Comparison of ENCODE assay signal across 24 mouse cellular contexts in genomic region chr1:194895287-194895686, GRCm38 (mm10).
"Had no signal": no experiment of that assay in that cellular context is flagged by ENCODE, and none has a peak within 500 bp of the region (broad histone marks: within the 10 kb centered on the region; RNA-seq: fewer than 3 reads in every experiment).

No protein-coding gene starts in this region.

- ATAC-seq: hindbrain, postnatal 0 days; intestine, embryonic 16.5 days; liver, postnatal 0 days had no signal

- H3K36me3 ChIP-seq: heart, embryonic 10.5 days; hindbrain, embryonic 13.5 days; hindbrain, embryonic 15.5 days; limb, embryonic 10.5 days; limb, embryonic 12.5 days; liver, embryonic 13.5 days; liver, embryonic 15.5 days had no signal

- DNase-seq: gastrocnemius, adult 2 months; gastrocnemius, postnatal 10 days; gastrocnemius, postnatal 25 days; heart, adult 11 months; heart, adult 2 months; kidney, adult 11 months; kidney, adult 8-10 months; kidney, postnatal 10 days; kidney, postnatal 25 days; kidney, postnatal 4 days; liver; liver, embryonic 13.5 days; liver, postnatal 0 days had no signal

- H3K4me1 ChIP-seq: heart, embryonic 10.5 days; hindbrain, embryonic 13.5 days; hindbrain, embryonic 15.5 days; limb, embryonic 10.5 days; limb, embryonic 12.5 days; liver, embryonic 13.5 days; liver, embryonic 15.5 days had no signal

- H3K27ac ChIP-seq: gastrocnemius, adult 2 months; heart, adult 2 months; heart, embryonic 10.5 days; hindbrain, embryonic 13.5 days; hindbrain, embryonic 15.5 days; hindbrain, postnatal 0 days; layer of hippocampus, adult 2 months; left cerebral cortex, adult 2 months; limb, embryonic 10.5 days; limb, embryonic 12.5 days; liver, embryonic 13.5 days; liver, embryonic 15.5 days had no signal

- H3K9ac ChIP-seq: hindbrain, embryonic 13.5 days; hindbrain, embryonic 15.5 days; limb, embryonic 12.5 days; liver, embryonic 13.5 days; liver, embryonic 15.5 days; liver, postnatal 0 days had no signal

- H3K4me3 ChIP-seq: gastrocnemius, adult 2 months; heart, adult 2 months; heart, embryonic 10.5 days; hindbrain, embryonic 13.5 days; hindbrain, embryonic 15.5 days; layer of hippocampus, adult 2 months; left cerebral cortex, adult 2 months; limb, embryonic 10.5 days; limb, embryonic 12.5 days; liver, embryonic 13.5 days; liver, embryonic 15.5 days had no signal

- H3K9me3 ChIP-seq: heart, embryonic 10.5 days; hindbrain, embryonic 13.5 days; hindbrain, embryonic 15.5 days; limb, embryonic 10.5 days; limb, embryonic 12.5 days; liver, embryonic 13.5 days; liver, embryonic 15.5 days had no signal

- H3K4me2 ChIP-seq: hindbrain, embryonic 13.5 days; hindbrain, embryonic 15.5 days; limb, embryonic 12.5 days; liver, embryonic 11.5 days; liver, embryonic 13.5 days; liver, embryonic 15.5 days had no signal

- H3K27me3 ChIP-seq: hindbrain, embryonic 13.5 days; hindbrain, embryonic 15.5 days; limb, embryonic 12.5 days; liver, embryonic 13.5 days; liver, embryonic 15.5 days had no signal
